Mouse (Mus musculus) right cerebral cortex, postnatal 10 days (tissue): ENCODE measurements around the gene Rnf227.

Source experiments
- DNase-seq, 2 experiments: peaks; one replicate each; pipeline ENCODE4 v3.0.0; 2021; ENCODE audit warnings: low spot score in 2 of 2

Rnf227 gene

GRCm38 (mm10) chr11:69331152-69331551 is 9.1 kb upstream of the Rnf227 start:
- no peak for DNase-seq

- peak; percentile 93 for DNase-seq
These were observed 8.3 kb upstream of the Rnf227 start for GRCm38 (mm10) chr11:69331929-69332405.

GRCm38 (mm10) chr11:69332713-69333253 is 7.5 kb upstream of the Rnf227 start:
- DNase-seq: no peak

GRCm38 (mm10) chr11:69333922-69334321 is 6.3 kb upstream of the Rnf227 start:
- DNase-seq: no peak

- DNase-seq: no peak
These were observed 5.5 kb upstream of the Rnf227 start for GRCm38 (mm10) chr11:69334796-69335195.

GRCm38 (mm10) chr11:69346441-69346840 is 6.2 kb downstream of the Rnf227 start:
- no peak for DNase-seq

GRCm38 (mm10) chr11:69356544-69356943 is 16.3 kb downstream of the Rnf227 start:
- DNase-seq: no peak

GRCm38 (mm10) chr11:69357690-69358089 is 17.4 kb downstream of the Rnf227 start:
- no peak for DNase-seq

GRCm38 (mm10) chr11:69362021-69362420 is 21.8 kb downstream of the Rnf227 start:
- DNase-seq: no peak

GRCm38 (mm10) chr11:69362479-69362878 is 22.2 kb downstream of the Rnf227 start:
- no peak for DNase-seq

GRCm38 (mm10) chr11:69364376-69364775 is 24.1 kb downstream of the Rnf227 start:
- no peak for DNase-seq

GRCm38 (mm10) chr11:69364910-69365309 is 24.6 kb downstream of the Rnf227 start:
- peak; percentile 96 to 97 for DNase-seq

- DNase-seq: no peak
These were observed 25.5 kb downstream of the Rnf227 start for GRCm38 (mm10) chr11:69365722-69366121.

GRCm38 (mm10) chr11:69366157-69366854 is 26.0 kb downstream of the Rnf227 start:
- peak; percentile 98 for DNase-seq

- DNase-seq: peak; percentile 41 to 59
These were observed 26.8 kb downstream of the Rnf227 start for GRCm38 (mm10) chr11:69366855-69367615.

- peak; percentile 50 to 72 for DNase-seq
These were observed 27.5 kb downstream of the Rnf227 start for GRCm38 (mm10) chr11:69367616-69368355.

- peak in 1 of 2 experiments; percentile 60 for DNase-seq
These were observed 28.3 kb downstream of the Rnf227 start for GRCm38 (mm10) chr11:69368356-69369214.

GRCm38 (mm10) chr11:69369215-69369989 is 29.1 kb downstream of the Rnf227 start, which contains the start of gene Chd3:
Gene Chd3, minus strand, starts transcription at chr11:69369406.
- DNase-seq: no peak

GRCm38 (mm10) chr11:69369990-69370816 is 29.9 kb downstream of the Rnf227 start:
- no peak for DNase-seq
